Mouse (Mus musculus): ENCODE measurements at regions not wholly inside any gene's neighbourhood (a gene's known extent, or its start where the extent isn't known, plus 50 kb on each side); places are given as distances from the start of the nearest gene placed in this dataset.

DNA sequence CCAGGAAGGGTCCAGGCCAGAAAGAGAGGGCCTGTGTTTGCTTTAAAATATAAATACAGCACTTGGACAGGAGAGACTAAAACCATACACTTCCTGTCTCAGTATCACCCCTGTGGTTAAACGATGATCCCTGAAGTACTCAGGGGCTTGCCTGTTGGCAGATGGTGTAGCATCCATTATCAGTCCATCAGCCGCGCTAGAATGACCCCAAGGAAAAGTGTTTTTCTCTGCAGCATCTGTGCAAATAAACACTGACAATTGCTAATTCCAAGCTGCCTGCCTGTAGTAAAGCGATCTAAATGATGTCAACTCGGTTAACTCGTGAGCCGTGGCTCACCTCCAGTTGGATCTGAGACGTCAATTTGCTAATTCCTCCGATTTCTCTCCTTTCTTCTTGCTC lies 130.4 kb upstream of the Adamts18 start:
- TF ChIP-seq CTCF (IDR thresholded peaks at IDR 0.05 in 2 of 3, conservative IDR thresholded peaks at IDR 0.05 in 1 of 3; ENCODE audit: control insufficient read depth in 1 of 3, insufficient read depth in 1 of 3, low read depth in 2 of 3, low read length in 3 of 3, poor library complexity in 1 of 3, severe bottlenecking in 1 of 3) (no peak), POLR2AphosphoS2 (IDR thresholded peaks at IDR 0.05; ENCODE audit: low read length) (no peak)

All from MEL (cell line).